Mouse (Mus musculus): ENCODE measurements at regions not wholly inside any gene's neighbourhood (a gene's known extent, or its start where the extent isn't known, plus 50 kb on each side); places are given as distances from the start of the nearest gene placed in this dataset.

DNA sequence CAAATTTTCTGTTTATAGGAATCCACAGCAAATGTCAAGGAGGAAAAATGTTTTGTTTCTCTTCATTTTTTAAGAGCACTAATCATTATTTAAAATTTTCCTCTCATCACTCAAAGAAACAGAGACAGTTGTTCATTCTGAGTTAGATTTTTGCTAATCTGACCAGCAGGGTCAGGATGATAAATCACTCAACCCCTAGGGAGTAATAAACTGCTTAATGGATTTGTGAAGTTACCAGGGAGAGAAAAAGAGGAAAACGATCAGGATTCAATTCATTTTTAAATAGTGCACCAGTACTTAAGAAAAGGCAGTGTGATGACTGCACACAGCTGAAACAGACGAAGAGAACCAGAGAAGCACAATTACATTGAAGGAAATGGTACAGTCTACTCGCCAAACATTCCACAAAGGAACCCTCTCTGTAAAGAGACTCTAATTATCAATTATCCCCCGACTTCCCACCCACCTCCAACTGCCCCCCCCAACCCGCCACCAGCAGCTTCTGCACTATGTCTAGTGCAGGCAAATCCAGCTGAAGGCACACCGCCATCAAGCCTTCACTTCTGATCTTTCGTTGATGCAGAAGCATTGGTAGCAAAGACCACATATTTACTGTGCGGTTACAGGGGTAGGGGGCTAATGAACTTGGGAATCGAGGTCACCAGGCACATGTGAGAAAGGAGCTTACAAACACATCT, 481.9 kb downstream of the Psat1 start:
- no peaks in the 10 kb centered on the region for H3K36me3 ChIP-seq (ENCODE audit: control insufficient read depth, insufficient read depth, low read length)
- ATAC-seq (ENCODE audit: insufficient number of reproducible peaks, insufficient read depth, low FRiP score, low read depth): no peak; the same call in 1 of the 2 replicates
- no peak overlapping the region for H3K27ac ChIP-seq (ENCODE audit: low read length)
- 20% methylated on average over 9 of the region's 9 CpGs for WGBS
- no peaks in the 10 kb centered on the region for H3K4me1 ChIP-seq (ENCODE audit: control insufficient read depth, insufficient read depth, low read length)
- H3K27me3 ChIP-seq (ENCODE audit: control insufficient read depth, insufficient read depth, low read length): no peaks in the 10 kb centered on the region
- H3K4me3 ChIP-seq (ENCODE audit: low read depth, low read length): no peak overlapping the region
- H3K4me2 ChIP-seq (replicated peaks; ENCODE audit: low read depth, low read length): no peak overlapping the region
- H3K9ac ChIP-seq (replicated peaks; ENCODE audit: low read depth, low read length): no peak overlapping the region
- H3K9me3 ChIP-seq (ENCODE audit: control insufficient read depth, low read depth, low read length): no peaks in the 10 kb centered on the region

DNA sequence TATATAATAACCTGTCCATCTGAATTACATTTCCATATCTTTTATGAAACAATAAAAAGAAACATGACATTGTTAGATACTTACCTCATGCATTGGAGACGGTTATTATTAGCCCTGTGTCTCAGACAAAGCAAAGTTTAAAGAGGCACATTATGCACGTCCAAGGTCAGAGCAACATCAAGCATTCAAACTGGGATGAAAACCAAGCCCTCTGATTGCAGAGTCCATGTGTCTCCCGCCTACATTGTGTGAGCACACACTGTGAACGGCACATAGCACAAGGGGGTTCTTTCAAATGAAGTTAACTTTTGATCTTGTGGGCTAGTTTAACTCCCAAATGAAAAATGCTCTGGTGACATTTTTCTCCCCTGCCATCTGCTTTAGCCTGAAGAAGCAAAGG, 489.3 kb downstream of the Psat1 start:
- Histone ChIP-seq H3K4me2 (replicated peaks; ENCODE audit: low read depth, low read length) (no peak overlapping the region), H3K27ac (ENCODE audit: low read length) (no peak overlapping the region), H3K4me3 (ENCODE audit: low read depth, low read length) (no peak overlapping the region), H3K4me1 (ENCODE audit: control insufficient read depth, insufficient read depth, low read length) (no peaks in the 10 kb centered on the region), H3K9me3 (ENCODE audit: control insufficient read depth, low read depth, low read length) (no peaks in the 10 kb centered on the region), H3K27me3 (ENCODE audit: control insufficient read depth, insufficient read depth, low read length) (no peaks in the 10 kb centered on the region), H3K36me3 (ENCODE audit: control insufficient read depth, insufficient read depth, low read length) (no peaks in the 10 kb centered on the region), H3K9ac (replicated peaks; ENCODE audit: low read depth, low read length) (no peak overlapping the region)
- WGBS: 46% methylated on average over 4 of the region's 4 CpGs
- no peak for ATAC-seq (ENCODE audit: insufficient number of reproducible peaks, insufficient read depth, low FRiP score, low read depth)

DNA sequence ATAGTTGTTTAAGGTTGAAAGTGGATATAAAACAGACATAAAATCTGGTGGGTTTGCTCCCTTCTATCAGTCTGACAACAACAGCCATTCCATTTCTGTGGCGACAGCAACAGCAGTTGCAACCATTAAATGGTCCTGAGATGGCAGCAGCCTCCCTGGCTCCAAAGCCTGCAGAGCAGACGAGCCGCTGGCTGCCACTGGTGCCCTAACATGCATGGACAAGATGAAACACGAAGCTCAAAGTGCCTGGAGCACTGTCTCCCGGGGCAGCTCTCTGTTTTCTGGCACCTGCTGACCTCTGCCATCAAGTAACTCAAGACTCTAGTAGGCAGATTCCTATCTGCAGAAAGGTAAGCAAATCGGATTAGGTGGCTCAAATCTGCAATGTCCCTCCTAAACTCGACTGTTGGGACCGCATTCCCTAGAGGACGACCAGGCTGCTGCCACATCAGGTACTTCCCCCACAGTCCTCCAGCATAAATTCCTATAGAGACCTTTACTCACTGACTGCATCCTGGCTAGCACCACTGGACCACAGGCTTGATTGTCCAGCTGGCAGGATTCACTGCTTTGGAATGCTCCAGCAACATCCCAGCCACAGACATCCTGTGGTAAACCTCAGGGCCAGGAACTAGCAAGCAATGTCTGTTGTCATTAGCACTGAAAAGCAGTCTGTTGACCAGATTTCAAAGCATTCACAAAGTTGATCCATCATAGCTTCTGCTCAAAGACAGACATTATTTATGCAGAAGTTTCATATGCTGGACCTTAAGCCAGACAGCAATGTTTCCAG, 490.0 kb downstream of the Psat1 start:
- no peaks in the 10 kb centered on the region for H3K4me1 ChIP-seq (ENCODE audit: control insufficient read depth, insufficient read depth, low read length)
- H3K27ac ChIP-seq (ENCODE audit: low read length): no peak overlapping the region
- H3K27me3 ChIP-seq (ENCODE audit: control insufficient read depth, insufficient read depth, low read length): no peaks in the 10 kb centered on the region
- WGBS: 27% methylated on average over 9 of the region's 9 CpGs
- H3K4me2 ChIP-seq (replicated peaks; ENCODE audit: low read depth, low read length): no peak overlapping the region
- H3K9ac ChIP-seq (replicated peaks; ENCODE audit: low read depth, low read length): no peak overlapping the region
- no peak overlapping the region for H3K4me3 ChIP-seq (ENCODE audit: low read depth, low read length)
- no peaks in the 10 kb centered on the region for H3K36me3 ChIP-seq (ENCODE audit: control insufficient read depth, insufficient read depth, low read length)
- no peak for ATAC-seq (ENCODE audit: insufficient number of reproducible peaks, insufficient read depth, low FRiP score, low read depth)
- H3K9me3 ChIP-seq (ENCODE audit: control insufficient read depth, low read depth, low read length): no peaks in the 10 kb centered on the region

DNA sequence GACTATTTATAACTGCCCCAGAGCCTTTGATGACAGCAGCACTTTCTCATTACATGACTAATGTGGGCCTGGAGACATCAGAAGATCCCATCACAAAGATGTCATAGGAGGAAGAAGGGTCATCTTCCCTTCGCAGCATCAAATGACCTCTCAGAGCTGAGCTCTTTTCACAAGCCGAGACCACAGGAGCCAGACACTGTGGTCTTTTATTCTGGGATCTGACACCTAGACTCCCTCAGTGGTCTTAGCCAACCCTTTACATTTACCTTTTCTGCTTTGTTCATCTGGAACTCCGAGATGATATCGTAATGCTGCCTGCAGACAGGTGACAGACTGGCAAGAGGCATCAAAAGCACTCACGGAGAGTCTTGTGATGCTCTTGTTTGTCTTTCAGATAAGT, 498.1 kb downstream of the Psat1 start:
- 32% methylated on average over 5 of the region's 5 CpGs for WGBS
- Histone ChIP-seq H3K9me3 (ENCODE audit: control insufficient read depth, low read depth, low read length) (no peaks in the 10 kb centered on the region), H3K4me3 (ENCODE audit: low read depth, low read length) (no peak overlapping the region), H3K9ac (replicated peaks; ENCODE audit: low read depth, low read length) (no peak overlapping the region), H3K27me3 (ENCODE audit: control insufficient read depth, insufficient read depth, low read length) (no peaks in the 10 kb centered on the region), H3K4me2 (replicated peaks; ENCODE audit: low read depth, low read length) (no peak overlapping the region), H3K27ac (ENCODE audit: low read length) (no peak overlapping the region), H3K36me3 (ENCODE audit: control insufficient read depth, insufficient read depth, low read length) (no peaks in the 10 kb centered on the region), H3K4me1 (ENCODE audit: control insufficient read depth, insufficient read depth, low read length) (no peaks in the 10 kb centered on the region)
- no peak for ATAC-seq (ENCODE audit: insufficient number of reproducible peaks, insufficient read depth, low FRiP score, low read depth)

DNA sequence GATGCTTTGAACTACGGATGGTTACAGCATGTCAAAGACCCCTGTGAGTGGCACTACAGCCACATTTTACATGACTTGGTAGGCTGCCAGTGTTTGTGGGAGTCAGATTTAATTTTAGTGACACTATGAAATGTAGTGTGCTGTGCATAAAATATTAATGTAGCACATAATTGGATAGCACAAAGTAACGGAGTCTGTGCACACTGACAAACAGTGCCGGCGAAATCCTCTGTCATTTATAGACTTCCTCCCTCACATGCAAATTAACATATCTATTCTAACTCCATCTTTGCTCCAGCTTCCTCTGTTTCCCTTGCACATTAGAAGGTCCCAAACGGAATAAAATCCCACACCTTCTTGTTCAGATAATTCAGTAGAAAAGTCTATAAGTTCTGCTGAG, 515.3 kb downstream of the Psat1 start:
- H3K27ac ChIP-seq (ENCODE audit: low read length): no peak overlapping the region
- H3K4me3 ChIP-seq (ENCODE audit: low read depth, low read length): no peak overlapping the region
- 90% methylated on average over 5 of the region's 5 CpGs for WGBS
- no peak for ATAC-seq (ENCODE audit: insufficient number of reproducible peaks, insufficient read depth, low FRiP score, low read depth)
- H3K9me3 ChIP-seq (ENCODE audit: control insufficient read depth, low read depth, low read length): no peaks in the 10 kb centered on the region
- H3K9ac ChIP-seq (replicated peaks; ENCODE audit: low read depth, low read length): no peak overlapping the region
- no peaks in the 10 kb centered on the region for H3K27me3 ChIP-seq (ENCODE audit: control insufficient read depth, insufficient read depth, low read length)
- H3K36me3 ChIP-seq (ENCODE audit: control insufficient read depth, insufficient read depth, low read length): no peaks in the 10 kb centered on the region
- H3K4me2 ChIP-seq (replicated peaks; ENCODE audit: low read depth, low read length): no peak overlapping the region
- H3K4me1 ChIP-seq (ENCODE audit: control insufficient read depth, insufficient read depth, low read length): no peaks in the 10 kb centered on the region

DNA sequence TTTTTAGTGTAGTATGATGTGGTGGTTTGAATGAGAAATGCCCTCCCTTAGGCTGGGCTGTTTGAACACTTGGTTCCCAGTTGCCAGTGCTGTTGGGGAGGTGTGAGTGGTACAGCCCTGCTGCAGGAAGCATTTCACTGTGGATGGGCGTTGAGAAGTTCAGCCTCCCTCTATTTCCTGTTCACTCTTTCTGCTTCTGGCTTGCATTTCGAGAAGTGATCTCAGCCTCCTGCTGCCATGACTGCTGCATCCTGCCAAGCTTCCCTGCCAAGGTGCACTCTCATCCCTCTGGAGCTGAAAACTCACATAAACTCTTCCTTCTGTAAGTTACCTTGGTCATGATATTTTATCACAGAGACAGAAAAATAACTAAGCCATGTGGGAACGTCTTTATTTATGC, 525.8 kb downstream of the Psat1 start:
- no peak for ATAC-seq (ENCODE audit: insufficient number of reproducible peaks, insufficient read depth, low FRiP score, low read depth)
- Histone ChIP-seq H3K4me1 (ENCODE audit: control insufficient read depth, insufficient read depth, low read length) (no peaks in the 10 kb centered on the region), H3K36me3 (ENCODE audit: control insufficient read depth, insufficient read depth, low read length) (no peaks in the 10 kb centered on the region), H3K9ac (replicated peaks; ENCODE audit: low read depth, low read length) (no peak overlapping the region), H3K4me2 (replicated peaks; ENCODE audit: low read depth, low read length) (no peak overlapping the region), H3K27me3 (ENCODE audit: control insufficient read depth, insufficient read depth, low read length) (no peaks in the 10 kb centered on the region), H3K27ac (ENCODE audit: low read length) (no peak overlapping the region), H3K9me3 (ENCODE audit: control insufficient read depth, low read depth, low read length) (no peaks in the 10 kb centered on the region), H3K4me3 (ENCODE audit: low read depth, low read length) (no peak overlapping the region)
- WGBS: 48% methylated on average over 3 of the region's 3 CpGs

DNA sequence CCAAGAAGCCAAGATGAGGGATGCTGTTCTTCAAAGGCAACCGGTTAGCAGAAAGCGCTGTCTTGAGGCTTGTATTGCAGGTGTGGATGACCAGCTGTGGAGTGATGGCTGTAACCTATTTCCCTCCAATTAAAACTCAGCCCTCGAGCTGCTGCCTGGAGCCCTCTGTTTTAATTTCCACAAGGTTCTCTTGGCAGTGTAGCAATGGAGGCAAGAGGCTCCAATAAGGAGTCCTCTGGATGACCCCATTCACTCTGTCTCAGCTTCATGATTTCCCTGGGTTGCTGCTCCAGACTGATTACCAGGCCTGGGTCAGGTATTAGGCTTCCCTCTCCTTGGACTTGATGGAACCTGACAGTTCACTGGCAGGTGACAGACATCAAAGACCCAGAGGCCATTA, 548.5 kb downstream of the Psat1 start:
- no peaks in the 10 kb centered on the region for H3K27me3 ChIP-seq (ENCODE audit: control insufficient read depth, insufficient read depth, low read length)
- no peak for ATAC-seq (ENCODE audit: insufficient number of reproducible peaks, insufficient read depth, low FRiP score, low read depth)
- WGBS: 79% methylated on average over 3 of the region's 3 CpGs

DNA sequence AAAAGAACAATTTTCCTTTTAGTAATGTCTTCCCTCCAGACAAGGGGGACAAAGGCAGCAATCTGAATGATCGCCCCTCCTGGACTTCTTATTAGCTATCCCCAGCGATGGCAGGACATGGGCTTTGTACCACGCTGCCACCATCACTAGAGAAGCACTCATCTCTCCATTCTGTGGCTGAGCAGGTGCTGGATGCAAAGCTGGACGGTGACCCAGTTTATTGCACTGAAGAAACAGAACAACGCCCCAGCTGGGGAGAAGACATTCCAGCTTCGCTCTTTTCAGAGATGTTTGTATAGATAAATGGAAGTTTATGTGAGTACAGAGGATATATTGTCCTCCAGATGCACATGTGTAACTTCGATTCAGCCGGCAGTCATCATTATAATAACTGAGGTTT, 575.5 kb downstream of the Psat1 start:
- no peak overlapping the region for H3K4me2 ChIP-seq (replicated peaks; ENCODE audit: low read depth, low read length)
- H3K27ac ChIP-seq (ENCODE audit: low read length): no peak overlapping the region
- no peaks in the 10 kb centered on the region for H3K36me3 ChIP-seq (ENCODE audit: control insufficient read depth, insufficient read depth, low read length)
- 61% methylated on average over 8 of the region's 8 CpGs for WGBS
- no peak for ATAC-seq (ENCODE audit: insufficient number of reproducible peaks, insufficient read depth, low FRiP score, low read depth)
- H3K9ac ChIP-seq (replicated peaks; ENCODE audit: low read depth, low read length): no peak overlapping the region
- H3K4me3 ChIP-seq (ENCODE audit: low read depth, low read length): no peak overlapping the region
- H3K27me3 ChIP-seq (ENCODE audit: control insufficient read depth, insufficient read depth, low read length): no peaks in the 10 kb centered on the region
- no peaks in the 10 kb centered on the region for H3K9me3 ChIP-seq (ENCODE audit: control insufficient read depth, low read depth, low read length)
- H3K4me1 ChIP-seq (ENCODE audit: control insufficient read depth, insufficient read depth, low read length): no peaks in the 10 kb centered on the region

More for the DNA sequence above, 548.5 kb downstream of the Psat1 start:
- Histone ChIP-seq H3K4me3 (ENCODE audit: low read depth, low read length) (no peak overlapping the region), H3K36me3 (ENCODE audit: control insufficient read depth, insufficient read depth, low read length) (no peaks in the 10 kb centered on the region), H3K9ac (replicated peaks; ENCODE audit: low read depth, low read length) (no peak overlapping the region), H3K4me2 (replicated peaks; ENCODE audit: low read depth, low read length) (no peak overlapping the region), H3K4me1 (ENCODE audit: control insufficient read depth, insufficient read depth, low read length) (no peaks in the 10 kb centered on the region), H3K9me3 (ENCODE audit: control insufficient read depth, low read depth, low read length) (no peaks in the 10 kb centered on the region), H3K27ac (ENCODE audit: low read length) (no peak overlapping the region)
